Mouse (Mus musculus) cerebellum, adult 11-12 months (tissue): ENCODE data around the gene Slc37a2.

Source experiments
- DNase-seq: peaks from one replicate; pipeline ENCODE4 v3.0.0; 2022

Gene Slc37a2

GRCm38 (mm10) chr9:37255149-37255888 is at the start of gene Slc37a2:
TSS of gene Slc37a2 (minus strand) at chr9:37255738.
- DNase-seq: no peak

GRCm38 (mm10) chr9:37301720-37302119 is 46.2 kb upstream of the Slc37a2 start:
- DNase-seq: no peak

- DNase-seq: peak; percentile 60
Measured at GRCm38 (mm10) chr9:37300501-37300900, 45.0 kb upstream of the Slc37a2 start.

GRCm38 (mm10) chr9:37295586-37295985 is 40.0 kb upstream of the Slc37a2 start:
- no peak for DNase-seq

- DNase-seq: no peak
Measured at GRCm38 (mm10) chr9:37266622-37267021, 11.1 kb upstream of the Slc37a2 start.

GRCm38 (mm10) chr9:37255889-37256225 is 319 bp upstream of the Slc37a2 start:
- DNase-seq: no peak

GRCm38 (mm10) chr9:37254531-37255110 is 917 bp downstream of the Slc37a2 start:
- DNase-seq: no peak

GRCm38 (mm10) chr9:37250631-37251030 is 4.9 kb downstream of the Slc37a2 start:
- no peak for DNase-seq

- DNase-seq: no peak
Measured at GRCm38 (mm10) chr9:37249976-37250375, 5.6 kb downstream of the Slc37a2 start.

- DNase-seq: no peak
Measured at GRCm38 (mm10) chr9:37248381-37248906, 7.1 kb downstream of the Slc37a2 start.

- no peak for DNase-seq
Measured at GRCm38 (mm10) chr9:37247429-37247828, 8.1 kb downstream of the Slc37a2 start.

GRCm38 (mm10) chr9:37245810-37246209 is 9.7 kb downstream of the Slc37a2 start:
- DNase-seq: no peak

- no peak for DNase-seq
Measured at GRCm38 (mm10) chr9:37245404-37245803, 10.1 kb downstream of the Slc37a2 start.

- no peak for DNase-seq
Measured at GRCm38 (mm10) chr9:37244600-37244999, 10.9 kb downstream of the Slc37a2 start.

GRCm38 (mm10) chr9:37242764-37243163 is 12.8 kb downstream of the Slc37a2 start:
- DNase-seq: no peak

GRCm38 (mm10) chr9:37235951-37236737 is 19.4 kb downstream of the Slc37a2 start:
- DNase-seq: no peak

GRCm38 (mm10) chr9:37232201-37233195 is 23.0 kb downstream of the Slc37a2 start:
- DNase-seq: no peak

GRCm38 (mm10) chr9:37230486-37231195 is 24.9 kb downstream of the Slc37a2 start:
- no peak for DNase-seq

- DNase-seq: peak; percentile 52
Measured at GRCm38 (mm10) chr9:37229880-37230325, 25.6 kb downstream of the Slc37a2 start.

GRCm38 (mm10) chr9:37225581-37225980 is 30.0 kb downstream of the Slc37a2 start:
- no peak for DNase-seq

GRCm38 (mm10) chr9:37220755-37221154 is 34.8 kb downstream of the Slc37a2 start:
- DNase-seq: no peak
